Mouse (Mus musculus): ENCODE measurements around the gene Col16a1. TPM values are rescaled to one million over a fixed set of nuclear protein-coding genes. Genes with fewer than 3 reads are reported as not detected.

Gene Col16a1
- polyA plus RNA-seq (2012; rRNA removed): 2.6 and 4.4 TPM in 2 replicates

GRCm38 (mm10) chr4:130047331-130048202 is at the start of gene Col16a1:
TSS of gene Col16a1 (plus strand) at chr4:130047840.
- Histone ChIP-seq H3K4me3 (ENCODE audit: control insufficient read depth, insufficient read depth, low read length) (no peak within 1 kb of the TSS), H3K36me3 (ENCODE audit: control insufficient read depth, insufficient read depth, low read length) (no peaks in the 10 kb centered on the region), H3K4me1 (replicated peaks; ENCODE audit: control insufficient read depth, insufficient read depth, low read length) (peaks cover 20% of the 10 kb centered on the region), H3K27me3 (ENCODE audit: control insufficient read depth, insufficient read depth, low read length) (no peaks in the 10 kb centered on the region; the same call in 1 of the 2 replicates), H3K27ac (ENCODE audit: control insufficient read depth, insufficient read depth, low read length) (no peak within 1 kb of the TSS)
- WGBS: 14% methylated on average over 46 of the region's 46 CpGs
- TF ChIP-seq CTCF (IDR thresholded peaks at IDR 0.05; ENCODE audit: borderline replicate concordance, control insufficient read depth, extremely low read depth, insufficient read depth, low read length, poor library complexity) (no peak), POLR2A (IDR thresholded peaks at IDR 0.05; ENCODE audit: control insufficient read depth, extremely low read depth, insufficient read depth, low read length, poor library complexity) (no peak)
- no peak for DNase-seq

DNA sequence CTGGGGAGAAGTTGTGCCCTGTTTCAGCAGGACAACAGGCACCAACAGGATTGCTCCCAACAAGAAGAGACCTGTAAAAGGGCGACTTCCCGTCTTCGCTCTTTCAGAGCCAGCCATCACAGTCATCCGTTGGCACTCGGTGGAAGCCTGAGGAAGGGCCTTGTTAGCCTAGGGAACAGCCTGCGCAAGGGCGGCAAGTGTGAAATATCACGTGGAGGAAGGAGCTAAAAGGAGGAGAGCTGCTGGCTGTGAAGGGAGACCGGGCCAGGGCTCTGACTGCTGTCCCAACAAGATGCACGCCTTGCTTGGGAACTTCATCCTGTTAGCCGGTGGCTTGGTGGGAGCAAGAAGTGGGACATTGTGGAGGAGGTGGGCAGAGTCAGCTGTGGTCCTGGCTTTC is 49.5 kb upstream of the Col16a1 start:
- Histone ChIP-seq H3K36me3 (ENCODE audit: control insufficient read depth, insufficient read depth, low read length) (no peaks in the 10 kb centered on the region), H3K27ac (ENCODE audit: control insufficient read depth, insufficient read depth, low read length) (no peak overlapping the region), H3K4me1 (replicated peaks; ENCODE audit: control insufficient read depth, insufficient read depth, low read length) (0 out of 2 replicates have a peak, but pooled peaks cover 2% of the 10 kb centered on the region), H3K4me3 (ENCODE audit: control insufficient read depth, insufficient read depth, low read length) (no peak overlapping the region), H3K27me3 (ENCODE audit: control insufficient read depth, insufficient read depth, low read length) (peaks cover 2% of the 10 kb centered on the region; the same call in 1 of the 2 replicates)
- TF ChIP-seq POLR2A (IDR thresholded peaks at IDR 0.05; ENCODE audit: control insufficient read depth, extremely low read depth, insufficient read depth, low read length, poor library complexity): no peak
- TF ChIP-seq CTCF (IDR thresholded peaks at IDR 0.05; ENCODE audit: borderline replicate concordance, control insufficient read depth, extremely low read depth, insufficient read depth, low read length, poor library complexity): no peak
- no peak for DNase-seq
- WGBS: 70% methylated on average over 11 of the region's 11 CpGs

GRCm38 (mm10) chr4:130001710-130002109 is 45.9 kb upstream of the Col16a1 start:
- WGBS: 23% methylated on average over 5 of the region's 5 CpGs
- H3K4me3 ChIP-seq (ENCODE audit: control insufficient read depth, insufficient read depth, low read length): no peak overlapping the region
- DNase-seq: no peak
- H3K27me3 ChIP-seq (ENCODE audit: control insufficient read depth, insufficient read depth, low read length): peaks cover 2% of the 10 kb centered on the region; the same call in 1 of the 2 replicates
- H3K27ac ChIP-seq (ENCODE audit: control insufficient read depth, insufficient read depth, low read length): no peak overlapping the region
- no peak for TF ChIP-seq CTCF (IDR thresholded peaks at IDR 0.05; ENCODE audit: borderline replicate concordance, control insufficient read depth, extremely low read depth, insufficient read depth, low read length, poor library complexity)
- TF ChIP-seq POLR2A (IDR thresholded peaks at IDR 0.05; ENCODE audit: control insufficient read depth, extremely low read depth, insufficient read depth, low read length, poor library complexity): no peak
- H3K36me3 ChIP-seq (ENCODE audit: control insufficient read depth, insufficient read depth, low read length): no peaks in the 10 kb centered on the region
- H3K4me1 ChIP-seq (replicated peaks; ENCODE audit: control insufficient read depth, insufficient read depth, low read length): peaks cover 6% of the 10 kb centered on the region

- no peak for DNase-seq
- H3K27me3 ChIP-seq (ENCODE audit: control insufficient read depth, insufficient read depth, low read length): peaks cover 2% of the 10 kb centered on the region; the same call in 1 of the 2 replicates
- no peaks in the 10 kb centered on the region for H3K36me3 ChIP-seq (ENCODE audit: control insufficient read depth, insufficient read depth, low read length)
- no peak for TF ChIP-seq CTCF (IDR thresholded peaks at IDR 0.05; ENCODE audit: borderline replicate concordance, control insufficient read depth, extremely low read depth, insufficient read depth, low read length, poor library complexity)
- no peak for TF ChIP-seq POLR2A (IDR thresholded peaks at IDR 0.05; ENCODE audit: control insufficient read depth, extremely low read depth, insufficient read depth, low read length, poor library complexity)
- peaks cover 8% of the 10 kb centered on the region for H3K4me1 ChIP-seq (replicated peaks; ENCODE audit: control insufficient read depth, insufficient read depth, low read length)
- no peak overlapping the region for H3K4me3 ChIP-seq (ENCODE audit: control insufficient read depth, insufficient read depth, low read length)
- H3K27ac ChIP-seq (ENCODE audit: control insufficient read depth, insufficient read depth, low read length): no peak overlapping the region
- WGBS: 59% methylated on average over 10 of the region's 10 CpGs
These were observed 45.5 kb upstream of the Col16a1 start for GRCm38 (mm10) chr4:130002157-130002556.

DNA sequence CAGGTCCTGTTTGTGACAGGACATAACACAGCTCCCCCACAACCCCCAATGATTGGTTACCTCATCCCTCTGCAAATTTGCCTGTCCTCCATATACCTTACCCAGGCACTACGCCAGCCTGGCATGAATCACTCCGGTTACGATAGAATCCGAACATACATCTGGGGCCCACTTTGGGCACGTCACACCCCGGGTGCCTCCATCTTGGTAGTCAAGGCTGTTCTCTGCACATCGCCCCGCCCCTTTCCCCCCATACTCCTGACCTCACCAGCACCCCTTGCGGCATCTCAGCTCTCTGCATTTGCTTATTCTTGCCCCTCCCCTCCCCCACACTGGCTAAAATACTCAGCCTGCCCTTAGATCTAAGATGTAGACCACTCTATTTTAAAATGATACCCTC is 42.0 kb upstream of the Col16a1 start:
- no peaks in the 10 kb centered on the region; the same call in 1 of the 2 replicates for H3K27me3 ChIP-seq (ENCODE audit: control insufficient read depth, insufficient read depth, low read length)
- 85% methylated on average over 9 of the region's 9 CpGs for WGBS
- no peak overlapping the region for H3K4me3 ChIP-seq (ENCODE audit: control insufficient read depth, insufficient read depth, low read length)
- H3K36me3 ChIP-seq (ENCODE audit: control insufficient read depth, insufficient read depth, low read length): no peaks in the 10 kb centered on the region
- H3K27ac ChIP-seq (ENCODE audit: control insufficient read depth, insufficient read depth, low read length): no peak overlapping the region
- peaks cover 8% of the 10 kb centered on the region for H3K4me1 ChIP-seq (replicated peaks; ENCODE audit: control insufficient read depth, insufficient read depth, low read length)
- DNase-seq: no peak
- no peak for TF ChIP-seq CTCF (IDR thresholded peaks at IDR 0.05; ENCODE audit: borderline replicate concordance, control insufficient read depth, extremely low read depth, insufficient read depth, low read length, poor library complexity)
- TF ChIP-seq POLR2A (IDR thresholded peaks at IDR 0.05; ENCODE audit: control insufficient read depth, extremely low read depth, insufficient read depth, low read length, poor library complexity): no peak

GRCm38 (mm10) chr4:130006533-130006932 is 41.1 kb upstream of the Col16a1 start:
- 17% methylated on average over 25 of the region's 25 CpGs for WGBS
- TF ChIP-seq CTCF (IDR thresholded peaks at IDR 0.05; ENCODE audit: borderline replicate concordance, control insufficient read depth, extremely low read depth, insufficient read depth, low read length, poor library complexity) (no peak), POLR2A (IDR thresholded peaks at IDR 0.05; ENCODE audit: control insufficient read depth, extremely low read depth, insufficient read depth, low read length, poor library complexity) (no peak)
- Histone ChIP-seq H3K27me3 (ENCODE audit: control insufficient read depth, insufficient read depth, low read length) (no peaks in the 10 kb centered on the region; the same call in 1 of the 2 replicates), H3K4me1 (replicated peaks; ENCODE audit: control insufficient read depth, insufficient read depth, low read length) (peaks cover 8% of the 10 kb centered on the region), H3K4me3 (ENCODE audit: control insufficient read depth, insufficient read depth, low read length) (no peak overlapping the region), H3K36me3 (ENCODE audit: control insufficient read depth, insufficient read depth, low read length) (no peaks in the 10 kb centered on the region), H3K27ac (ENCODE audit: control insufficient read depth, insufficient read depth, low read length) (no peak overlapping the region)
- DNase-seq: no peak

Data from thymus, adult 2 months (tissue).